Mouse (Mus musculus): ENCODE measurements at regions not wholly inside any gene's neighbourhood (a gene's known extent, or its start where the extent isn't known, plus 50 kb on each side); places are given as distances from the start of the nearest gene placed in this dataset.

- no peak for DNase-seq (ENCODE audit: low read depth)
- no peak for TF ChIP-seq POLR2A (IDR thresholded peaks at IDR 0.05; ENCODE audit: borderline replicate concordance, extremely low read depth, insufficient read depth, insufficient read length, poor library complexity, severe bottlenecking)
- TF ChIP-seq CTCF (IDR thresholded peaks at IDR 0.05; ENCODE audit: borderline replicate concordance, extremely low read depth, insufficient read depth, insufficient read length) = no peak
These were observed 78.7 kb upstream of the Syt13 start for GRCm38 (mm10) chr2:92836203-92836602.

- DNase-seq (ENCODE audit: low read depth) = no peak
- no peak for TF ChIP-seq POLR2A (IDR thresholded peaks at IDR 0.05; ENCODE audit: borderline replicate concordance, extremely low read depth, insufficient read depth, insufficient read length, poor library complexity, severe bottlenecking)
- TF ChIP-seq CTCF (IDR thresholded peaks at IDR 0.05; ENCODE audit: borderline replicate concordance, extremely low read depth, insufficient read depth, insufficient read length) = no peak
These were observed 76.9 kb upstream of the Syt13 start for GRCm38 (mm10) chr2:92838012-92838411.

GRCm38 (mm10) chr2:92840009-92840408 lies 74.9 kb upstream of the Syt13 start:
- DNase-seq (ENCODE audit: low read depth) = peak; percentile 77
- TF ChIP-seq CTCF (IDR thresholded peaks at IDR 0.05; ENCODE audit: borderline replicate concordance, extremely low read depth, insufficient read depth, insufficient read length) = peak; percentile 76
- no peak for TF ChIP-seq POLR2A (IDR thresholded peaks at IDR 0.05; ENCODE audit: borderline replicate concordance, extremely low read depth, insufficient read depth, insufficient read length, poor library complexity, severe bottlenecking)

GRCm38 (mm10) chr2:92841626-92842025 lies 73.3 kb upstream of the Syt13 start:
- DNase-seq (ENCODE audit: low read depth) = no peak
- TF ChIP-seq CTCF (IDR thresholded peaks at IDR 0.05; ENCODE audit: borderline replicate concordance, extremely low read depth, insufficient read depth, insufficient read length) = no peak
- no peak for TF ChIP-seq POLR2A (IDR thresholded peaks at IDR 0.05; ENCODE audit: borderline replicate concordance, extremely low read depth, insufficient read depth, insufficient read length, poor library complexity, severe bottlenecking)

GRCm38 (mm10) chr2:92845061-92845769 lies 69.7 kb upstream of the Syt13 start:
- DNase-seq (ENCODE audit: low read depth) = peak; percentile 80
- no peak for TF ChIP-seq POLR2A (IDR thresholded peaks at IDR 0.05; ENCODE audit: borderline replicate concordance, extremely low read depth, insufficient read depth, insufficient read length, poor library complexity, severe bottlenecking)

GRCm38 (mm10) chr2:92848962-92849361 lies 65.9 kb upstream of the Syt13 start:
- peak; percentile 46 for DNase-seq (ENCODE audit: low read depth)
- TF ChIP-seq POLR2A (IDR thresholded peaks at IDR 0.05; ENCODE audit: borderline replicate concordance, extremely low read depth, insufficient read depth, insufficient read length, poor library complexity, severe bottlenecking) (no peak), CTCF (IDR thresholded peaks at IDR 0.05; ENCODE audit: borderline replicate concordance, extremely low read depth, insufficient read depth, insufficient read length) (no peak)

GRCm38 (mm10) chr2:92851336-92851735 lies 63.6 kb upstream of the Syt13 start:
- DNase-seq (ENCODE audit: low read depth) = peak; percentile 37
- TF ChIP-seq CTCF (IDR thresholded peaks at IDR 0.05; ENCODE audit: borderline replicate concordance, extremely low read depth, insufficient read depth, insufficient read length) = no peak

- DNase-seq (ENCODE audit: low read depth) = peak; percentile 42
- TF ChIP-seq CTCF (IDR thresholded peaks at IDR 0.05; ENCODE audit: borderline replicate concordance, extremely low read depth, insufficient read depth, insufficient read length) = no peak
- no peak for TF ChIP-seq POLR2A (IDR thresholded peaks at IDR 0.05; ENCODE audit: borderline replicate concordance, extremely low read depth, insufficient read depth, insufficient read length, poor library complexity, severe bottlenecking)
These were observed 61.7 kb upstream of the Syt13 start for GRCm38 (mm10) chr2:92853175-92853574.

GRCm38 (mm10) chr2:92854331-92854730 lies 60.6 kb upstream of the Syt13 start:
- no peak for TF ChIP-seq CTCF (IDR thresholded peaks at IDR 0.05; ENCODE audit: borderline replicate concordance, extremely low read depth, insufficient read depth, insufficient read length)
- no peak for DNase-seq (ENCODE audit: low read depth)

- no peak for DNase-seq (ENCODE audit: low read depth)
- TF ChIP-seq CTCF (IDR thresholded peaks at IDR 0.05; ENCODE audit: borderline replicate concordance, extremely low read depth, insufficient read depth, insufficient read length) (no peak; the same call in 1 of the 2 replicates), POLR2A (IDR thresholded peaks at IDR 0.05; ENCODE audit: borderline replicate concordance, extremely low read depth, insufficient read depth, insufficient read length, poor library complexity, severe bottlenecking) (no peak)
These were observed 58.9 kb upstream of the Syt13 start for GRCm38 (mm10) chr2:92856047-92856446.

- DNase-seq (ENCODE audit: low read depth) = no peak
- TF ChIP-seq CTCF (IDR thresholded peaks at IDR 0.05; ENCODE audit: borderline replicate concordance, extremely low read depth, insufficient read depth, insufficient read length) = no peak
- no peak for TF ChIP-seq POLR2A (IDR thresholded peaks at IDR 0.05; ENCODE audit: borderline replicate concordance, extremely low read depth, insufficient read depth, insufficient read length, poor library complexity, severe bottlenecking)
These were observed 54.2 kb upstream of the Syt13 start for GRCm38 (mm10) chr2:92860502-92861197.

All from brain, embryonic 14.5 days (tissue).